Mouse (Mus musculus) urinary bladder, postnatal 14 days (tissue): ENCODE results near the gene Myo1b.

Experiments
- DNase-seq: peaks from one replicate; pipeline ENCODE4 v3.0.0; 2021; ENCODE audit warnings: low spot score

Gene Myo1b

DNA sequence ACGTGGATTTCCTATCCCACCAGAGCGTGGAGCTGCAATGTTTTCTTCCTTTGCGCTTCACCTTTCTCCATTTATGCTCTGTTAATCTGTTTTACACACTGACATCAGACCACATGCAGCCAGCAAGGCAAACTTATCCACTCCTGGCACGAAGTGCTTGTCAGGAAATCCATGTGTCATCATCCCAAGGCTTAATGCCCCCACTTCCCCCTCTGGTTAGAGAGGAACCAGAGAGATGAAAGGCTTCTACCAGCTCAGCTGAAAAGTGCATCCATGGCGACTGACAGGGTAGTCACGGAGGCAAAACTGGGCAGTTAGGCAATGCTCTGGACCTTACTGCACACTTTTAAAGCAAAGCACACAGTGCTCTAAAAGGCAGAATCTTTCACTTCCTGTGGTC is 126.6 kb downstream of the Myo1b start:
- no peak for DNase-seq

DNA sequence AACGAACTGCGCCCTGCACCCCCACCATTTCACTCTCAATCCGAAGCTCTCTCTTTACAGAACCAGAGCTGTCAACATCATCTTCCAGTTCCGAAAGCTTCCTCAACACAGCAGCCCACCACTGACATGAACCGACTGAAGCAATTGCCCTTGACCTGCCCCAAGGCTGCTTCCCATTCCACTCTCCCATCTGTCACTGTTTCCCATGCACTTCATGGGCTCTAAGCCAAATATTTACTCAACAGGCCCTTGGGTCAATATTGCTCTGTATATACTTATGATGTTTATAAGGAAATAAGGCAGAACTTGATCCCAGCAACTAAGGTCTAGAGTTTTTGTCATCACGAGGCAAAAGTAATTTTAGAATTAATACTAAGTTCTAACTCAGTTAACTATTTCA is 133.8 kb downstream of the Myo1b start:
- no peak for DNase-seq

DNA sequence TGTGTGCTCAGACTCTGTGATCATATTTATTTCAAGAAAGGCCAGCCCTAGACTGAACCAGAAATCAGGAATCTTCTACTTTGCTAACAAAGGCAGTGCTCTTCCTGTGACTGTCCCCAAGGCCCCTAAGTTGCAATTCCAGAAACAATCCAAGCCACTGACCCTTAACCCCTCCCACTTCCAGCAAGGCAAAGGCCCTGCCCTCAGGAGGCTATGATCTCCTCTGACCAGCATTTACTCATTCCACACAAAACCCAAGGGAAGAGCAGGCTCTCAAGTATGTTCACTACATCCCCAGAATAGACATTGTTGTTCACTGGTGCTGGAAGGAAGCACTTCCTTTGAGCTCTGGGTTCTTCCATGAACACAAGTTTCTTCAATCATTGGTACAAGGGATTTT is 135.5 kb downstream of the Myo1b start:
- no peak for DNase-seq

DNA sequence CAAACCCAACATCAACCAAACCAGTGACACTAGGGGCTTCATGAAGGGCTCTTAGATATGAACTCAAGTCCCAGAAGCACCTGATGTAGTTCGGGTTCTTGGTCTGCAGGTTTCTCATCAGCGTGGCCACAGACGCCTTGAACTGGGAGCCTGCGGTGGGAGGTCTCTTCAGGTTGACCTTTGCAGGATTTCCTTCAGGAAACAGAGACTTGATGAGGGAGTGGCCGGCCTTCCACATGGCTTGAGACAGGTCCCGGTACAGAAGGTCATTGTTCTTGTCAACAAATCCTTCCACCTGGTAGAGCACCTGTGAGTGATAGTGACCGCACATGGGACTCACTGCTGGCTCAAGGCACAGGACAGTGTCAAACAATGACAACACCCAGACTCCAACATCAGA is 137.6 kb downstream of the Myo1b start:
- no peak for DNase-seq

DNA sequence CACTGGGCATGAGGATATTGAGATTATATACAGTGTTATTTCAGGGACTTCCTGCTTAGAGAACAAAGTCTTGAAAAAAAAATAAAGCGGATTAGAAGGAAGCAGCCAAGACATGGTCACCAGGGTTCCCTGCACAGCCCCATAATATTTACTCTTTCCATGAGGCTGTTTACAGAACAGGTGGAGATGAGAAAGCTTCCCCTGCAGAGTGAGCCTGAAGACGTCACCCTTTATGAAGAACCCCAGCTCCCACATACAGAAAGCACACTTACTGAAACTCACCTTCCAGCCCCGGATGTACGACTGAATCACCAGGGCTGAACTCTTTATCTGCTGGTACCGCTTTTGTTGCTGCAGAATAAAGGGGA is 145.4 kb downstream of the Myo1b start:
- DNase-seq = no peak

DNA sequence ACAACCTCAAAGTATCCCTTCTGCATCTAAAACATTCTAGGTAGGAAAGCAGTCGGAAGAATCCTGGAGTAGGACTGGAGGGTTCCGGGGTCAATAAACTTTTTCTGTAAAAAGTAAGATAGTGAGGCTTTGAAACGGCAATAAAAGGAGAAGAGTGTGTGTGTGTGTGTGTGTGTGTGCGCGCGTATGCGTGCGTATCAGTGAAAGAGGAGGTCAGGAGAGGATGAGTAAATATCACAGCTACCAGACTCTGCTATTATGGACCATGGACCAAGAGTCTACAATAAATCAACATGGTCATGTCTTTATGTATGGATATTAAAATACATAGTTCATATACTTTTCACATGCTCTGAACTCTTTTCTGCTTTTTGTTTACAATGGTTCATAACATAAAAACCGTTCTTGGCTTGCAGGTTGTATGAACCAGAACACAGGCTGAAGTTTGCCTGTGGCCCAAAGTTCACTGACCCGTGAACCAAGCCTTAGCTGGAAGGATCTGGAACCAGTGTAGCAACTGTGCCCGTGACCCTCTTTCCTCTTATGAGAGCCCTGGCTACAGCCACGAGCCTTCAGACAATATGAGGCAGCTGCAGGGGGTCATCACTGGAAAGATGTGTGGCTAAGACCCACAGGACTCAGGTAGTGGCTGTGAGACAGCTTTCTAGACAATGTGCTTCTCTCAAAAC is 145.9 kb downstream of the Myo1b start:
- no peak for DNase-seq

DNA sequence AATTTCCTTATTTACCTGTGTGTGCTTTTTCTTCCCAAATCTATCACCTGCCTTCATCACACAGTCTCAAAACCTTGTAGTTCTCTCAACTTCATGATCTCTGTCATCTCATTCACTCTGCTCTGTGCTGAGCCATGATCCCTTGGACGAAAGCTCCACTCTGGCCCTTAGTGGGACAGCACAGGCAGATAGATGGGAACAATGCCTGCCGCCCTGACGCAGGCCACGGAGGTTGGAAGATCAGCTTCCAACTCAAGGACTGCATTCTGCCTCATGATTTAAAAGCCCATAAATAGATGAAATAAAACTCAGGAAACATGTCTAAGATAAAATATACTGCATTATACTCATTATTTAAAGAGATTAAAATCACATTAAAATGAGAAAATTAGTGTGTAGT is 149.6 kb downstream of the Myo1b start:
- DNase-seq = no peak

DNA sequence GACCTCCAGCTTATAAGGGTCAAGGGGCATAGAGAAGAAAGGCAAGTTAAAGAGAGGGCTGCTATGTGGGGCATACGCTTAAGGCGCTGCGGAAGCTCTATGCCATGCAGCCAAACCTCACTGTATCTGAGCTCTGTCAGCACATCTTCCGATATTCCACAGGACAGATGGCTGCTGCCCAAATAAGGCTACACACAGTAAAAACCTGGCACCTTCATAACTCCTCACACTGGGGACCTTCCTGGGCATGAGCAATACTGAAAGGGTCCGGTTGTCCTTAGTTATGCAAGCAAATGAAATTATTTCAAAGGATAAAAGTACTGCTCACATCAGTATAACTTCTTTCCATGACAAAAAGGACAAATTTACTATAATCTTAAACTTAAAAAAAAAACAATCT is 150.7 kb downstream of the Myo1b start:
- no peak for DNase-seq

DNA sequence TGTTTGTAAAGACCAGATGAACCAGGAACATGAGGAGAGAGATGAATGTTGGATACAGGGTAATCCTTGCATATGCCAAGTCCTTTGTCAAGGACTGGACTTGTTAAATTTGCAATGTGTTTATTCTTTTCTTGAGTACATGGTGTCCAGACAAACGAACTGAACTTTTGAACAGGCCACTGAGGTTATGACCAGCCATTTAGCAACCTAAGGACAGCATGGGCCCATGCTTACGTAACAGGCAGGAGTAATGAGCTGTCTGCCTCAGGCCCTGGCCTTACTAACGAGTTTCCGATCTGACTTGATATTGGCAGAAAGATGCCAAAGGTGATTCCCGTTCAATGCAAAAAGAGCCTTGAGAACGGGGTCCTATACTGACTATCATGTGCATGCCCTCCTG is 156.2 kb downstream of the Myo1b start:
- DNase-seq = no peak

DNA sequence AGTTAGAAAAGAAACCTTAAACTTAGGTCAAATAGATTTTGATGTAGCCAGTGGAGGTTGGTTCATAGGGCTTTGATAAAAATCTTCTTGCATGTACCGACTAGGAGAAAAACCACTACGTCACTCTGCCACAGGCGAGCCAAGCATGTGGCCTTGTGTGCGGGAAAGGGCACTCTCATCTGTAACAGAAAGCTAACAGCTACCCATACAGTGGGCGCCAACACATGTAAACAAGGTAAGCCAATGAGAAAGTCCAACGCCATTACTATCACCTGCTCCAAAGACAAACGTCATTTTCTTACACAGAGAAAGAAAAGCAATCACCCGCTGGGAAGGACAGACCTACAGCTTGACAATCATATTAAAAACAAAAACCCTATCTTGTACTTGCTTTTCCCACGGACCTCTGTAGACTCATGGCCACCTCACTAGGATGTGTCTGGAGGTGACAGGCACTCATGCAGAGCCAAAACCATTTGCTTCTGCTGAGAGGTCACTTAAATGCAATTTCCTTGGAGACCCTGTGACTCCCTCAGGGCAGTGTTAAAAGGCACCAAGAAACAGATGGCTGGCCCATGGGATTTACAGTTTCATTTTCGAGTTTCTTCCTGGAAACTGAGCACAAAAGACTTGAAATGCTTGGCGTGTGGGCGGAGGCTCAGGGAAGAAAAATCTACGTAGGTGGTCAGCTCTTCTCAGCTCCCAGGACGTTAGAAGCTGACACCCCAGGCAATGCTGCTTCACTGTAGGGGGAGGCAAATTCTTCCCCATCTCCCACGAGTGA is 157.4 kb downstream of the Myo1b start:
- no peak for DNase-seq

DNA sequence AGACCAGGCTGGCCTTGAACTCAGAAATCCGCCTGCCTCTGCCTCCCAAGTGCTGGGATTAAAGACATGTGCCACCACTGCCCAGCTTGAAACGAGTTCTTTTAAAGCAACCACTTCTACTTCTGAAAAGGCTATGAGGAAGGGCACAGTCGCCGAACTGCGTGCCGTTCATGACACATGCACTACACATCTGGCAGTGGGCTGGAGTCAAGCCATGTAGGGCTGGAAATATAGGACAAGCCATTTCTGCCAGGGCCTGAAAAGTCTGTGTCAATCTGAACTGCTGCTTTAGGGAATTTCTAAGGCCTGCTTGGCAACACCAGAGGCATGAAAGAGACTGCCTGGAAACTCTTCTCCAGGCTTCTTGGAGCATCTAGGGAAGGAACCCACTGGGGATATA is 162.2 kb downstream of the Myo1b start:
- DNase-seq = no peak

DNA sequence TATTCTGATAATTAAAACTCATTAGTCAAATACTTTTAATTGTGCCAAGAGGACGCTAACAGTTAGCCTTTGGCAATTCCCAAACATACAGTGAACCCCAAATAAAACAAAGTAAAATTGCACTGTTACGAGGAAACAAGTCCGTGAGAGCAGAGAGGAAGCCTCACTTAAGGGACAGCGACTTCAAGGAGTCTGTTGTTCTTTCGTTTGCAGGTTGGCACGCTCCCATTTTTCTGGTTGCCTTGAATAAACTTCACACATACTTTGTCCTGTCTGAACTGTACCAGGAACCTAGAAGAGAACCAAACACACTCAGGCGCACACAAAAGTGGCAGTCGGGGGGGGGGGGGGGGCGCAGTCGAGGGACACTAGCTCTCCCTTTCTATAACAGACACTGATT is 164.9 kb downstream of the Myo1b start:
- peak; percentile 52 for DNase-seq

DNA sequence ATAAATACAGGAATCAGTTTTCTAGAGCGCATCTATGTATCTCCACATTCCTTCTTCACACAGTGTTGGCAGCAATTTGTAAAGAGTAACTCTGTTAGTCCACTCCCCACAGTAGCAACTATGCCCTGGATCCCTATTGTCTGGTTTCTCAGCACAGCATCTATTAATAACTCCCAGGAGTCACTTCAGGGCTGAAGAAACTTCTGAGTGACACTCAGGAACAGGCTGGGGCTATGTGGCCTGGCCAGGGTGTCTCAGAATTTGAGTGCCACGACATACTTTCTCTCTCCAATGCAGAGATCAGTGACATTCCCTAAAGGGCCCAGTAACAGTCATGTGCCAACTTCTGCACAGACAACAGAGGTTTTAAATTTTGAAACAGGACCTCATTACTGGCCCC is 167.6 kb downstream of the Myo1b start:
- no peak for DNase-seq

DNA sequence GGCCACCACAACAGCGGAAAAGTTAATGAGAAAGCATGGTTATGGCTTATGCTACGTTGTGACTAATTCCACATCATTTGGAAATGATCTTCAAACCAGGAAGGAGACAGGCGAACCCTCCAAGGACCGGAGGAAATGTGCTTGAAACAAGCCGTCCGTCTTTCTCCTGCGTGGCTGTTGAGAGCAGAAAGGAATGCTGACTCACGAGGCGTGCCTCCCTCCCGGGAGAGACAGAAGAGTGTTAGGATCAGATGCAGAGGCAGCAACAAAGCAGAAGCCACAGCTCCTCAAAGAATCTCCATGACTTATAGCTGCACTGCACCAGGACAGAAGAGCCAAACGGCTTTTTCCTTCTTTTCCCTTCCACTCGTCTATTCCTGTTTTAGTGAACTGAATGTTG is 168.4 kb downstream of the Myo1b start:
- peak; percentile 66 for DNase-seq

DNA sequence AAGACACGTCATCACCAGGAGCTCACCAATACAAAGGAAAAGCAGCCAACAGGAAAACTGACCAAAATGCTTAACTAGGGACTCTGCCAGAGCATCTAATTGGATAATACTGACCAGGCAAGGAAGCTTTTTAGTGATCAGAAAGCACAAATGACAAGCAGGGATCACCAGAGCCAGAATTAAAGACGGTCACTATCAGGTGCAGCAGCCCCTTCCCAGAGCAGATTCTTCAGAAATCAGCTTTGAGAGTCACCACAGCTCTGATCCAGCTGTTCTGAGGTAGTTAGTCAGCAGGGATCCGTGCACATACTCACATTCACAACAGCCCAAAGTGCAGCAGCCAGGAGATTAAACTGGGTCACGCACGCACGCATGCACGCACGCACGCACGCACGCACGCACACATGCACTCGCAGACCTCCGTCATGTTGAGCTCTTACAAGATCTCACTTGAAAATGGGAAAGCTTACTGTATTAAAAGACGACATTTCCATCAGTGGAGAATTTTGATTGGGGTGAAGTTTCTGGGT is 169.1 kb downstream of the Myo1b start:
- no peak for DNase-seq

DNA sequence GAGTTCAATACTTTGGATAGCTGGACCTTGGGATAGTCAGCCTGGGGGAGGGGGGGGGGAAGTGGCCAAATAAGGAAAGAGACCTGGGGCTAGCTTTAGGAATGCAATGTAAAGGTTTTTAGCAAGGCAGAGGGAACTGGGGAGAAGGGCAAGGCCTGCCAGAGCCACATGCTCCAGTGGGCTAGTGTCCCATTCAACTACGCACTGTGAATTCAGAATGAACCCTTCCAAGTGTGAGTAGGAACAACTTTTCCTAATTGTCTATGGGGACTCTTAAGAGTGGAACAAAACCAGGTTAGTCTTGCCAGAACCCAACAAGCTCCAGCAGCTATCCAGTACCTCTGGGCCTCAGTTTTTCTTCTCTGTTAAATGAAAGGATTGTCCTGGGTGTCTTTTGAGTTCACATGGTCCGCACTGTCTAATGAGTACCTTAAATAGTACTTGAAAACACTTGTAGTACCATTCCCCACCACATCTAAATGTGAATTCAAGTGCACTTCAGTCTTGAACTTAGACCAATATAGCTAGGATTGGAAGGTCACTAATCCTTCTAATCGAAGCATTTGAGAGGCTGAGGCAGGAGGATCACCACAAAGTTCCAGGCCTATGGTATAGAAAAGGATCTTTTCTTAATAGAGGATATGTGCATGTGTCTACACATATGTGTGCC is 172.0 kb downstream of the Myo1b start:
- DNase-seq = no peak

DNA sequence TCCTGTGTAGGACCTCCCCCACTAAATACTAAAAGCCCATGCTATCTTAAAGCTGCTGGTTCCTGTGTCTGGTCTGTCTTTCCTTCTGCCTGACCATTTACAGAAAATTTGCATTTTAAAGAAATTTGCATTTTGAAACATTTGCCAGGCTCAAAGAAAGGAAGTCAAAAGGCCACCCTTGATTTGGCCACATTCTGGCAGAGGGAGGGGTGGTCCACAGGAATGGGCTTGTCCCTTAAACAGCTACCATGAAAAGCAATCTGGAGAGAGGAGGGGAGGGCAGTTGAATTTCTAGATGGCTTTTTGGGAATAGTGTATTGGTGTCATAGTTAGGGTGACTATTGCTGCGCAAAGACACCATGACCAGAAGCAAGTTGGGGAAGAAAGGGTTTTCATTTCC is 173.3 kb downstream of the Myo1b start:
- no peak for DNase-seq

DNA sequence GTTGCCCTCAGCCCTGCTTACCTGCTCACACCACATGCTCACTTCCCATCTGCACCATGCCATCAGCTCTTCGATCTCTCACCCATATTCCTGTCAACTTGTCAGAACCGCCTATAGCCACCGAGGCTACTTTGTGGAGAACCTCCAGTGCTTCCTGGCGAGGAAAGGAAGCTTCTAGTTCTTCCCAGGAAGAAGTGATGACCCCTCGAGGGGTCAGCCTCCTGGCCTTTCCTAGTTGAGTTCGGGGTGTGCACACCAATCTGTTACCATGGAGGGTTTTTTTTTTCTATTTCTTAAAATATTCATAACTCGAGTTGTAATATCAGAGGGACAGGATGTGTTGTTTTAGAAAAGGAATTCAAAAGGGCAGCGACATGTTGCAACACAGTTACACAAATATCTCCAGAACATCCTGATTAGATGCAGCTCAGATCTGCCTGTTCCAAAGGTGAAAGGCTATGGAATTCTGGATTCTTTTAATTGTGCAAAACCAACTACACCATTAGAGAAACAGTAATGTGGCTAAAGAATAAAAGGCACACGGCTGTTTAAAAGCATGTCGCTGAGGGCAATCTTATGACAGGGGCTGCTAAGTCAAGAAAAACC is 175.1 kb downstream of the Myo1b start:
- no peak for DNase-seq

DNA sequence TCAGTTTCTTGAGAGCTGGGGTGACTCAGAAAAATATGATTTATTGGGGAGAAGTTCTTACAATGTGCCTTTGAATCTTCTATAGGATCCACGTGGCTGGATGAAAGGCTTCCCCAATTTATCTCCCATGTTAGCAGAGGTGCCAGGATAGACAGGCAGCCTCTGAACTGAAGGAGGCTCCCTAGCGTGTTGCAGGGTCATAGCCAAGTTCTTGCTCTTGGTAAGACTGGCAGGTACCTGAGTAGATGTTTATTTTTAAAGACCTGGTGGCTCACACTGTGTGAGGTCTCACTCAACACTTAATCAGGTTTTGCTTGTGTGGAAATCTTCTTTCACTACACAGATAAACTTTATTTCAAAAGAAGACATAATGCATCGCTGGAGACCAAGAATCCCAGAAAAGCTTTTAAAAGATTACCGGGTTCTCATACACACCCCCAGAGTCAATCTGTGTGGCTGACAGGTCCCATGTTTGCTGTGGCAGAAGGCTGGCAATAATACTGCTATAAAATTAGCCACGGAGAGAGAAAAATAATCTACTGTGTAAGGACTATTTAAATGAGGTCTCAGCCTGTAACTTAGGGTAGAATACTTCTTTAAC is 176.5 kb downstream of the Myo1b start:
- no peak for DNase-seq

DNA sequence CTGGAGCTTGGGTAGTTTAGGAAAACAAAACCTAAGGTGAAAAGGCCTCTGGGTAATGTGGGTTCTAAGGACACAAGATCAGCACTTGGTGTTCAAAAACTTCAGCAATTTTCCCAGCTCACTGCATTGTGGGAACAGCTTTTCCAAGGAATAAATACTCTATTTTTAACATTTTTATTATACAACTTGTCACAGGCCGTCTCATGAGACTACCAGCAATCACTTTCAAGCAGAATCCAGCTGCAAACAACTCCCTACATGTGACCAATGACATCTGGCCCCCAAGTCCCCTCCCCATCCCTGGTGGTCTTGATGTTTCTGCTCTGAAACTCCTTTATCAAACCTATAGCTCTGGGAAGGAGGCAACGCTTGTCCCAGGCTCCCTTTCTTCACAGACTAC is 179.0 kb downstream of the Myo1b start:
- DNase-seq = no peak

DNA sequence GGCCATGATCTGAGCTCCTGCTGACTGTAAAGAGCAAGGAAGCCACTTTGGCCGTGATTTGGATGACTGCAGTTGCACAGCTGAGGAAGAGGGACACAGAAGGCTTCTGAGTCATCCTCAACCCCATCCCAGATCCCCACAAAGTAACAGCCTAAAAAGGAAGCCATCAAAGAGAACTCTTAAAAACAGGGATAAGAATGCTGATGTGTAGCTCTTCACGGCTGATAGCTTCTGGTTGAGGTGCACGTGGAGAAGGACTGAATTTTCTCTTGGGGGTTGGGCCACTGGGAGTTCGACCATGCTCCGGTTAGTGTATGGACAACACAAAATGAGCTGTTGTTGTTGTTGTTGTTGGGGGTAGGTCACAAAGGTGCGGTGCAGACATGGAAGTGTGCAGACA is 181.2 kb downstream of the Myo1b start:
- DNase-seq = no peak

DNA sequence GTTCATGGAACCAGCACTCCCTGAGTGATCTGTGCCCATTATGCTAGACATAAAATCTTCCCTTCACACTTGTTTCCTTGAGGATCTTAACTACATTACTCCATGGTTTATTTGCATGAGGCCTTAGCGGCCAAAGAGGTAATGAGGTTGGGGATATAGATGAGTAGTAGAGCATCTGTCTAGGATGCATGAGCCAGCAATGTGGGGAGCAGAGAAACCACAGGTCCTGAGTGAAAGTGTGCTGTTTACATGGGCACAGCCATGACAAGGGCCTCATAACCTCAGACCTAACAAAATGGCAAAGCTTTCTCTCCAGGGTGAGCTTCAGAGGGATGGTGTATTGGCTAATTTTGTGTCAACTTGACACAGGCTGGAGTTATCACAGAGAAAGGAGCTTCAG is 186.5 kb downstream of the Myo1b start:
- no peak for DNase-seq
